Mouse (Mus musculus): ENCODE results near the gene Krtcap3. TPM values are rescaled to one million over a fixed set of nuclear protein-coding genes. Genes with fewer than 3 reads are reported as not detected.

Gene Krtcap3
- total and polyA plus RNA-seq, 2 experiments from 2014 or later, result 2.4 to 2.9 TPM

GRCm38 (mm10) chr5:31218294-31218693, 33.2 kb upstream of the Krtcap3 start:
- Histone ChIP-seq H3K9ac (replicated peaks; ENCODE audit: low read length) (no peak overlapping the region), H3K27ac (no peak overlapping the region), H3K4me2 (ENCODE audit: low read depth, low read length) (no peak overlapping the region), H3K4me3 (ENCODE audit: low read length) (no peak overlapping the region), H3K9me3 (ENCODE audit: low read length) (no peaks in the 10 kb centered on the region), H3K4me1 (ENCODE audit: insufficient read depth, low read length) (no peaks in the 10 kb centered on the region), H3K36me3 (ENCODE audit: insufficient read depth, low read length) (no peaks in the 10 kb centered on the region), H3K27me3 (ENCODE audit: insufficient read depth, low read length) (no peaks in the 10 kb centered on the region)
- WGBS, result 66% methylated on average over 7 of the region's 7 CpGs
- ATAC-seq, result no peak
- no peak for DNase-seq (ENCODE audit: low spot score)
- no peak for TF ChIP-seq CTCF (IDR thresholded peaks at IDR 0.05; ENCODE audit: low read depth)

GRCm38 (mm10) chr5:31219070-31219469, 32.4 kb upstream of the Krtcap3 start:
- H3K4me3 ChIP-seq (ENCODE audit: low read length), result peak overlapping the region; percentile 94
- ATAC-seq (no peak), DNase-seq (ENCODE audit: low spot score) (peak; percentile 65)
- no peak overlapping the region for H3K9ac ChIP-seq (replicated peaks; ENCODE audit: low read length)
- no peak overlapping the region for H3K27ac ChIP-seq
- no peaks in the 10 kb centered on the region for H3K4me1 ChIP-seq (ENCODE audit: insufficient read depth, low read length)
- no peaks in the 10 kb centered on the region for H3K36me3 ChIP-seq (ENCODE audit: insufficient read depth, low read length)
- 0% methylated on average over 2 of the region's 2 CpGs for WGBS
- H3K9me3 ChIP-seq (ENCODE audit: low read length), result no peaks in the 10 kb centered on the region
- peak overlapping the region; percentile 84 for H3K4me2 ChIP-seq (ENCODE audit: low read depth, low read length)
- H3K27me3 ChIP-seq (ENCODE audit: insufficient read depth, low read length), result no peaks in the 10 kb centered on the region
- peak; percentile 58 for TF ChIP-seq CTCF (IDR thresholded peaks at IDR 0.05; ENCODE audit: low read depth)

- Histone ChIP-seq H3K4me3 (ENCODE audit: low read length) (peak overlapping the region; percentile 94), H3K36me3 (ENCODE audit: insufficient read depth, low read length) (no peaks in the 10 kb centered on the region), H3K9me3 (ENCODE audit: low read length) (no peaks in the 10 kb centered on the region), H3K9ac (replicated peaks; ENCODE audit: low read length) (peak overlapping the region; percentile 93), H3K4me2 (ENCODE audit: low read depth, low read length) (peak overlapping the region; percentile 84), H3K27ac (peak overlapping the region; percentile 96), H3K4me1 (ENCODE audit: insufficient read depth, low read length) (no peaks in the 10 kb centered on the region), H3K27me3 (ENCODE audit: insufficient read depth, low read length) (no peaks in the 10 kb centered on the region)
- DNase-seq (ENCODE audit: low spot score) (no peak), ATAC-seq (no peak)
- no peak for TF ChIP-seq CTCF (IDR thresholded peaks at IDR 0.05; ENCODE audit: low read depth)
- 2% methylated on average over 11 of the region's 11 CpGs for WGBS
These were observed 32.0 kb upstream of the Krtcap3 start for GRCm38 (mm10) chr5:31219474-31219873.

- peak overlapping the region; percentile 84 for H3K4me2 ChIP-seq (ENCODE audit: low read depth, low read length)
- H3K27me3 ChIP-seq (ENCODE audit: insufficient read depth, low read length), result no peaks in the 10 kb centered on the region
- peak overlapping the region; percentile 96 for H3K27ac ChIP-seq
- H3K9ac ChIP-seq (replicated peaks; ENCODE audit: low read length), result peak overlapping the region; percentile 93
- H3K36me3 ChIP-seq (ENCODE audit: insufficient read depth, low read length), result no peaks in the 10 kb centered on the region
- WGBS, result under 1% methylated on average over 40 of the region's 40 CpGs
- ATAC-seq, result peak; percentile 71
- DNase-seq (ENCODE audit: low spot score), result peak; percentile 64
- H3K4me3 ChIP-seq (ENCODE audit: low read length), result peak overlapping the region; percentile 94
- TF ChIP-seq CTCF (IDR thresholded peaks at IDR 0.05; ENCODE audit: low read depth), result no peak; the same call in 1 of the 2 replicates
- no peaks in the 10 kb centered on the region for H3K9me3 ChIP-seq (ENCODE audit: low read length)
- H3K4me1 ChIP-seq (ENCODE audit: insufficient read depth, low read length), result no peaks in the 10 kb centered on the region
These were observed 31.5 kb upstream of the Krtcap3 start for GRCm38 (mm10) chr5:31219911-31220447.

GRCm38 (mm10) chr5:31220448-31221303, 30.8 kb upstream of the Krtcap3 start, which contains the start of gene Ppm1g:
Ppm1g (minus strand) TSS chr5:31220687.
- peak within 1 kb of the TSS; percentile 93 for H3K9ac ChIP-seq (replicated peaks; ENCODE audit: low read length)
- H3K9me3 ChIP-seq (ENCODE audit: low read length), result no peaks in the 10 kb centered on the region
- TF ChIP-seq CTCF (IDR thresholded peaks at IDR 0.05; ENCODE audit: low read depth), result no peak; the same call in 1 of the 2 replicates
- no peaks in the 10 kb centered on the region for H3K27me3 ChIP-seq (ENCODE audit: insufficient read depth, low read length)
- H3K4me2 ChIP-seq (ENCODE audit: low read depth, low read length), result peak within 1 kb of the TSS; percentile 84
- no peaks in the 10 kb centered on the region for H3K36me3 ChIP-seq (ENCODE audit: insufficient read depth, low read length)
- H3K4me1 ChIP-seq (ENCODE audit: insufficient read depth, low read length), result no peaks in the 10 kb centered on the region
- H3K27ac ChIP-seq, result peak within 1 kb of the TSS; percentile 96
- DNase-seq (ENCODE audit: low spot score) (peak; percentile 99), ATAC-seq (peak; percentile 96)
- peak within 1 kb of the TSS; percentile 94 for H3K4me3 ChIP-seq (ENCODE audit: low read length)
- 2% methylated on average over 52 of the region's 70 CpGs for WGBS

GRCm38 (mm10) chr5:31221304-31221945, 30.1 kb upstream of the Krtcap3 start:
- H3K36me3 ChIP-seq (ENCODE audit: insufficient read depth, low read length), result no peaks in the 10 kb centered on the region
- H3K27me3 ChIP-seq (ENCODE audit: insufficient read depth, low read length), result no peaks in the 10 kb centered on the region
- H3K4me1 ChIP-seq (ENCODE audit: insufficient read depth, low read length), result no peaks in the 10 kb centered on the region
- DNase-seq (ENCODE audit: low spot score) (peak; percentile 84), ATAC-seq (peak; percentile 54)
- peak; percentile 69 for TF ChIP-seq CTCF (IDR thresholded peaks at IDR 0.05; ENCODE audit: low read depth)
- H3K9ac ChIP-seq (replicated peaks; ENCODE audit: low read length), result peak overlapping the region; percentile 93
- peak overlapping the region; percentile 84 for H3K4me2 ChIP-seq (ENCODE audit: low read depth, low read length)
- H3K9me3 ChIP-seq (ENCODE audit: low read length), result no peaks in the 10 kb centered on the region
- peak overlapping the region; percentile 94 for H3K4me3 ChIP-seq (ENCODE audit: low read length)
- H3K27ac ChIP-seq, result peak overlapping the region; percentile 96
- WGBS, result 15% methylated on average over 11 of the region's 11 CpGs
